Mouse (Mus musculus) erythroblast, embryonic 14.5 days (primary cell): ENCODE measurements around the gene Kcnip3. TPM values are rescaled to one million over a fixed set of nuclear protein-coding genes. Genes with fewer than 3 reads are reported as not detected.

Experiments used
- H3K27me3 ChIP-seq: 2 replicates; pipeline ENCODE4 v1.6.1; 2012; ENCODE audit warnings: inconsistent platforms; ENCODE audit not compliant: control insufficient read depth
- H3K36me3 ChIP-seq: 2 replicates; pipeline ENCODE4 v1.6.1; 2012; ENCODE audit warnings: mild to moderate bottlenecking, inconsistent platforms; ENCODE audit not compliant: control insufficient read depth
- H3K4me1 ChIP-seq: 2 replicates; pipeline ENCODE4 v1.6.1; 2012; ENCODE audit warnings: inconsistent platforms; ENCODE audit not compliant: control insufficient read depth
- H3K4me3 ChIP-seq: replicated peaks from 2 replicates; pipeline ENCODE3; 2012; ENCODE audit warnings: moderate library complexity, mild to moderate bottlenecking, inconsistent platforms
- H3K9me3 ChIP-seq: 2 replicates; pipeline ENCODE4 v1.6.1; 2012; ENCODE audit warnings: low read length, inconsistent platforms, mixed read lengths; ENCODE audit not compliant: control insufficient read depth
- GATA1 ChIP-seq: IDR thresholded peaks from 2 replicates; pipeline ENCODE4 v1.6.1; 2012; ENCODE audit warnings: low read length, inconsistent platforms, mixed read lengths
- TAL1 ChIP-seq: IDR thresholded peaks from 3 replicates; pipeline ENCODE4 v1.6.1; 2012; ENCODE audit warnings: low read length, inconsistent platforms, mixed read lengths
- polyA plus RNA-seq: library from polyadenylated mRNA; stranded (reverse); fragments of >175 nt; gene quantifications from 2 replicates; pipeline ENCODE4 v1.2.3, GENCODE M21; 2012

The Kcnip3 gene
- polyA plus RNA-seq, 1 experiment = 0.05 TPM

- Histone ChIP-seq H3K36me3 (peaks cover 66% of the 10 kb centered on the region), H3K9me3 (no peaks in the 10 kb centered on the region), H3K4me3 (no peak overlapping the region), H3K4me1 (peaks cover 25% of the 10 kb centered on the region), H3K27me3 (peaks cover 6% of the 10 kb centered on the region)
- no peak for TF ChIP-seq TAL1
- no peak for TF ChIP-seq GATA1
Measured at GRCm38 (mm10) chr2:127433487-127434295, 88.2 kb downstream of the Kcnip3 start.

GRCm38 (mm10) chr2:127430238-127430637 lies 91.7 kb downstream of the Kcnip3 start:
- Histone ChIP-seq H3K36me3 (peaks cover 32% of the 10 kb centered on the region), H3K27me3 (peaks cover 23% of the 10 kb centered on the region), H3K4me1 (peaks cover 24% of the 10 kb centered on the region), H3K9me3 (no peaks in the 10 kb centered on the region), H3K4me3 (no peak overlapping the region)
- TF ChIP-seq GATA1 (no peak), TAL1 (no peak)

DNA sequence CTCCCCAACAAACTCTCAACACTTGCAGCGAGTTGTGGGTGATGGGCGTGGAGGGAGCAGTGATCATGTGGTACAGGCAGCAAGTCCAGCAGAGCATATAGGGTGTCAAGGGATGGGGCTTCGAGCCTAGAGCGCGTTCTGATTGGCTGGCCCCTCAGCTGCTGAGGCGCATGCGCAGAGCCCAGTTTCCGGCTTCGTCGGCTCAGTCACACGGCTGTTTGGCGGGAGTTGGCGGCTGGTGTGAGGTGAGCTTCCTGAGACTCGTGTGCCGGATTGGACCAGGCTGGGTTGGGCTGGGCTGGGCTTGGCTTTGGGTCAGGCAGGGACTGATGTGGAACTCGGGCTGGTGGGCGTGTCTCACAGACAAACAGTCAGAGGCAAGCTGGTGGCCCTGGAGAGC lies 96.9 kb downstream of the Kcnip3 start, which contains the start of gene Gpat2:
Gpat2 (plus strand) TSS at position 223 of the 400 bp plus-strand sequence.
- no peaks in the 10 kb centered on the region for H3K36me3 ChIP-seq
- TF ChIP-seq TAL1 = no peak
- no peak for TF ChIP-seq GATA1
- H3K4me3 ChIP-seq = no peak within 1 kb of the TSS
- peaks cover 4% of the 10 kb centered on the region for H3K4me1 ChIP-seq
- peaks cover 3% of the 10 kb centered on the region; the same call in 1 of the 2 replicates for H3K9me3 ChIP-seq
- H3K27me3 ChIP-seq = peaks cover 27% of the 10 kb centered on the region

DNA sequence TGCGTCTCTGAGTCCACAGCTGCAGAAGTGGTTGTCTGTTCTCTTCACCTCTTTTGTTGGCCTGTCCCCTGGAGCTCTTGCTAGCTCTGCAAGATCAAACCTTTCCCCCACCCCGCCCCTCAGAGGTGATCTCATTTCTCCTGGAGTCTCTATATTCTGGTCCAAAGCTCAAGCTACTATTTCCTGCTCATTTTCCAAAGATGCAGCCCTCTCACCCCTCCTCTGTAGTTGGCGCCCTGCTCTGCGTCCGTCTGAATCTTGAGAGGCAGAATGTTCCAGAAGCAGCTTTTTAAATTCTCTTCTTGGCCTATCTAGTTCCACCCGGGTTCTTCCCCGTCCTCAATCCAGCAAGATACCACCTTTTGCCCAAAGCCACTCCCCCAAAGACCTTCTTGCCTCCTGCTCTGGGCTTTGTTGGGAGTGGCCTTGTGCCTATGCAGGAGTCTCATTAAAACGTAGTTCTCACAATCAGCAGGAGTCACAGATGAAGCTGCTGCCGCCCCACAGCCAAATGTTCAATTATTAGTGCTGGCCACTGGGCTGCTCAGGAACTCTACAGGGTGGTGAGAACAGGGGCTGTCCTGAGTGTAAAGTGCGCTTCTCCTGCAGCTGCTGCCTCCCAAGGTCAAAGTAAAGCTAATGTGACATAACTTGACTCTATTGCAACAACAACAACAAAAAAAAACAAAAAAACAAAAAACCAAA lies 103.5 kb downstream of the Kcnip3 start:
- Histone ChIP-seq H3K9me3 (no peaks in the 10 kb centered on the region), H3K4me3 (no peak overlapping the region), H3K36me3 (no peaks in the 10 kb centered on the region), H3K27me3 (peaks cover 18% of the 10 kb centered on the region), H3K4me1 (no peaks in the 10 kb centered on the region)
- no peak for TF ChIP-seq TAL1
- no peak for TF ChIP-seq GATA1

- TF ChIP-seq GATA1 (no peak), TAL1 (no peak)
- Histone ChIP-seq H3K4me3 (no peak overlapping the region), H3K4me1 (no peaks in the 10 kb centered on the region), H3K9me3 (no peaks in the 10 kb centered on the region), H3K36me3 (no peaks in the 10 kb centered on the region), H3K27me3 (peaks cover 20% of the 10 kb centered on the region)
Measured at GRCm38 (mm10) chr2:127416706-127417105, 105.2 kb downstream of the Kcnip3 start.

DNA sequence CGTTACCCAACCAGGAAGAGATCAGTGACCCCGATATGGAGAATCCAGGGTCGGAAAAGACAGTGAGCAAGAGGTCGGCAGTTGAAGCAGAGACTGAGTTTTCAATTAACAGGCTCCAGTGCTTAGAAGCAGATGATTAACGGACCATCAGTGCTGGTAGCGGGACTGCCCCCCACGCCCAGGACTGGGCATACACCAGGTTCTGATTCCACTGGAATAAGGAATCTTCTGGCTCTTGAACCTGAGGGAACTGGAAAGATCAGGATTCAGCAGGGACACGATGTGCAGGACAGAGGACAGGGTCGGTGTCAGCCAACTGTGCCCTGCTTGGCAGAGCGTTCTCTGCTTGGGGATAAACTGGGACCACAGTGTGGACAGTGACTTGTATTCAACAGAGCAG lies 106.1 kb downstream of the Kcnip3 start:
- Histone ChIP-seq H3K9me3 (no peaks in the 10 kb centered on the region), H3K36me3 (no peaks in the 10 kb centered on the region), H3K27me3 (peaks cover 20% of the 10 kb centered on the region), H3K4me3 (no peak overlapping the region), H3K4me1 (no peaks in the 10 kb centered on the region)
- TF ChIP-seq TAL1 (no peak), GATA1 (no peak)

DNA sequence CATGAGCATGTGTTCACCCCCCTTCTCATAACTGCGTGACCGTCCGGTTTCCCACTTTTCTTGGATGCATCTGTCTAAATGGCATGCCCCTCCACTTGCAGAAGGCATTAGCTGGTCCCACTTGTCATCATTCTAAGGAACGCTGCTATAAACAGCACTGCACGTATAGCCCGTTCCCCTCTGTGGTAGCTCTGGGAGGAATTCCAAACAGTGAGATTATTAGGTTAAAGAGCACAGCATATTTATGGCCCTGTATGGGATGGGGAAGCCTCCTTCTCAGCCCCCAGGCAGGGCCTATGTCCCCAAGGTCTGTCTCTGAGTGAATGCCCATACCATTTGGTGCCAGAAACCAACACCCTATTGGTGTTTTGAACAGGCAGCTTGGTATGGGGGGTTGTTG lies 110.8 kb downstream of the Kcnip3 start:
- H3K36me3 ChIP-seq = no peaks in the 10 kb centered on the region
- H3K9me3 ChIP-seq = no peaks in the 10 kb centered on the region
- TF ChIP-seq GATA1 (no peak), TAL1 (no peak)
- H3K4me3 ChIP-seq = no peak overlapping the region
- H3K27me3 ChIP-seq = peaks cover 13% of the 10 kb centered on the region
- peaks cover 5% of the 10 kb centered on the region; the same call in 1 of the 2 replicates for H3K4me1 ChIP-seq

Other genes with a start within 250 kb of the Kcnip3 start
- gene Dusp2, start 185.9 kb downstream of the Kcnip3 start, polyA plus RNA-seq = 0.05 and 0.08 TPM in 2 replicates
- not detected in 2 replicates for gene Astl, start 183.5 kb downstream of the Kcnip3 start, polyA plus RNA-seq
- gene Adra2b, start 158.9 kb downstream of the Kcnip3 start, polyA plus RNA-seq = 1.9 and 2.4 TPM in 2 replicates
- 0.27 and 0.45 TPM in 2 replicates for gene Gpat2, start 96.9 kb downstream of the Kcnip3 start, polyA plus RNA-seq
- gene Fahd2a, start 77.5 kb downstream of the Kcnip3 start, polyA plus RNA-seq = 3.5 and 4.5 TPM in 2 replicates
- not detected in 2 replicates for gene Prom2, start 19.4 kb upstream of the Kcnip3 start, polyA plus RNA-seq
- gene Zfp661, start 65.0 kb upstream of the Kcnip3 start, polyA plus RNA-seq = not detected in 2 replicates
- gene Mrps5, start 65.1 kb upstream of the Kcnip3 start, polyA plus RNA-seq = 11.3 and 14.5 TPM in 2 replicates
- not detected in 2 replicates for gene Mal, start 134.6 kb upstream of the Kcnip3 start, polyA plus RNA-seq
- not detected in 2 replicates for gene Mall, start 207.8 kb upstream of the Kcnip3 start, polyA plus RNA-seq